Mouse (Mus musculus) common myeloid progenitor, adult 5-6 weeks (primary cell): ENCODE data around the gene Mmp9. TPM values are rescaled to one million over a fixed set of nuclear protein-coding genes. Genes with fewer than 3 reads are reported as not detected.
A peak's percentile ranks its signal among the peaks of the same experiment; 100 is the strongest.

Experiments used
- ATAC-seq: replicated peaks from 2 replicates; pipeline ENCODE4 v1.8.0; 2016; ENCODE audit warnings: low read depth, mild to moderate bottlenecking, moderate TSS enrichment, inconsistent platforms; ENCODE audit not compliant: poor library complexity, severe bottlenecking
- total RNA-seq: library from RNA; stranded (forward); fragments of 200-1000, 187-1606 nt; gene quantifications from 2 replicates; pipeline ENCODE4 v1.2.3, GENCODE M21; 2017

The Mmp9 gene
- total RNA-seq, 1 experiment from 2014 or later: 1.0 TPM

- no peak for ATAC-seq
Observed at GRCm38 (mm10) chr2:164948962-164949361, 8.4 kb downstream of the Mmp9 start.

- no peak for ATAC-seq
Observed at GRCm38 (mm10) chr2:164950501-164950900, 9.9 kb downstream of the Mmp9 start.

- no peak for ATAC-seq
Observed at GRCm38 (mm10) chr2:164951745-164952144, 11.2 kb downstream of the Mmp9 start.

- no peak for ATAC-seq
Observed at GRCm38 (mm10) chr2:164952448-164952847, 11.9 kb downstream of the Mmp9 start.

GRCm38 (mm10) chr2:164953224-164953623 is 12.6 kb downstream of the Mmp9 start:
- peak; percentile 78 for ATAC-seq

- ATAC-seq: no peak
Observed at GRCm38 (mm10) chr2:164955725-164956124, 15.1 kb downstream of the Mmp9 start.

GRCm38 (mm10) chr2:164956195-164956594 is 15.6 kb downstream of the Mmp9 start:
- no peak for ATAC-seq

GRCm38 (mm10) chr2:164957548-164958315 is 17.2 kb downstream of the Mmp9 start:
- ATAC-seq: no peak

- peak; percentile 48 for ATAC-seq
Observed at GRCm38 (mm10) chr2:164960716-164961441, 20.3 kb downstream of the Mmp9 start, which contains the start of gene Slc12a5. Gene Slc12a5, plus strand, starts transcription at chr2:164960802.

GRCm38 (mm10) chr2:164961506-164962182 is 21.1 kb downstream of the Mmp9 start:
- ATAC-seq: peak; percentile 47

- no peak for ATAC-seq
Observed at GRCm38 (mm10) chr2:164962183-164962580, 21.6 kb downstream of the Mmp9 start.

GRCm38 (mm10) chr2:164964242-164964894 is 23.8 kb downstream of the Mmp9 start:
- no peak for ATAC-seq

- ATAC-seq: no peak
Observed at GRCm38 (mm10) chr2:164964981-164965380, 24.4 kb downstream of the Mmp9 start.

GRCm38 (mm10) chr2:164966381-164966780 is 25.8 kb downstream of the Mmp9 start:
- no peak for ATAC-seq

GRCm38 (mm10) chr2:164967193-164967592 is 26.6 kb downstream of the Mmp9 start:
- no peak for ATAC-seq

- ATAC-seq: 0 out of 2 replicates have a peak, but pooled peaks have one; percentile 5
Observed at GRCm38 (mm10) chr2:164967761-164968440, 27.3 kb downstream of the Mmp9 start.

GRCm38 (mm10) chr2:164968451-164968851 is 27.9 kb downstream of the Mmp9 start:
- ATAC-seq: peak; percentile 76

GRCm38 (mm10) chr2:164969348-164969781 is 28.8 kb downstream of the Mmp9 start:
- no peak for ATAC-seq

GRCm38 (mm10) chr2:164970631-164971196 is 30.1 kb downstream of the Mmp9 start:
- no peak for ATAC-seq
